In genomic region chr9:63031011-63031782, GRCm38 (mm10) we compare ENCODE assay signal across 8 mouse cellular contexts. TPM values are rescaled to one million over a fixed set of nuclear protein-coding genes. Genes with fewer than 3 reads are reported as not detected.
A peak's percentile ranks its signal among the peaks of the same experiment; 100 is the strongest.
DNase-seq lines count a peak whose midpoint lies in the region; ATAC-seq and TF ChIP-seq lines count a peak whose summit lies in the region.

No protein-coding gene starts in this region.

- peak overlapping the region; percentile 40; the same call in 1 of the 2 replicates for H3K27ac ChIP-seq in embryonic facial prominence, embryonic 14.5 days (replicated peaks; ENCODE audit: low read depth, low read length)
- peak overlapping the region; percentile 40; the same call in 1 of the 2 replicates for H3K27ac ChIP-seq in stomach, postnatal 0 days (replicated peaks)
- no peak overlapping the region for H3K27ac ChIP-seq in thymus, adult 2 months (ENCODE audit: control insufficient read depth, insufficient read depth, low read length)

- no peak for TF ChIP-seq POLR2A in thymus, adult 2 months (IDR thresholded peaks at IDR 0.05; ENCODE audit: control insufficient read depth, extremely low read depth, insufficient read depth, low read length, poor library complexity)

- TF ChIP-seq EP300 in stomach, postnatal 0 days (optimal IDR thresholded peaks at IDR 0.05) = no peak

- H3K79me2 ChIP-seq in C2C12 (ENCODE audit: control insufficient read depth, insufficient read depth) = no peaks in the 10 kb centered on the region

- H3K36me3 ChIP-seq in C2C12 (ENCODE audit: control insufficient read depth, insufficient read depth) = no peaks in the 10 kb centered on the region
- no peaks in the 10 kb centered on the region for H3K36me3 ChIP-seq in embryonic facial prominence, embryonic 14.5 days (ENCODE audit: control insufficient read depth, insufficient read depth, low read length)
- H3K36me3 ChIP-seq in stomach, postnatal 0 days (ENCODE audit: control insufficient read depth, insufficient read depth, low read length) = no peaks in the 10 kb centered on the region
- H3K36me3 ChIP-seq in thymus, adult 2 months (ENCODE audit: control insufficient read depth, insufficient read depth, low read length) = no peaks in the 10 kb centered on the region

- 34% methylated on average over 13 of the region's 13 CpGs for WGBS in embryonic facial prominence, embryonic 14.5 days
- 30% methylated on average over 13 of the region's 13 CpGs for WGBS in stomach, postnatal 0 days
- WGBS in thymus, adult 2 months = 47% methylated on average over 13 of the region's 13 CpGs

- DNase-seq in adipocyte (ENCODE audit: low spot score) = peak; percentile 85
- DNase-seq in embryonic facial prominence, embryonic 14.5 days (ENCODE audit: low spot score) = peak; percentile 83
- peak; percentile 8 to 43 for DNase-seq in kidney, adult 8-10 months
- peak; percentile 86 for DNase-seq in lung, postnatal 14 days
- DNase-seq in stomach, postnatal 0 days (ENCODE audit: low spot score) = peak; percentile 43
- no peak for DNase-seq in retina, embryonic 14.5 days (ENCODE audit: low spot score)
- no peak for DNase-seq in thymus, adult 2 months

- no peaks in the 10 kb centered on the region for H3K79me3 ChIP-seq in C2C12 (ENCODE audit: low read depth)

- no peak for TF ChIP-seq CTCF in C2C12 (IDR thresholded peaks at IDR 0.05; ENCODE audit: control insufficient read depth, insufficient read depth, insufficient read length)
- TF ChIP-seq CTCF in stomach, postnatal 0 days (IDR thresholded peaks at IDR 0.05; ENCODE audit: low read depth) = no peak
- TF ChIP-seq CTCF in thymus, adult 2 months (IDR thresholded peaks at IDR 0.05; ENCODE audit: borderline replicate concordance, control insufficient read depth, extremely low read depth, insufficient read depth, low read length, poor library complexity) = no peak

- no peak overlapping the region for H3K9ac ChIP-seq in embryonic facial prominence, embryonic 14.5 days (ENCODE audit: low read depth, low read length)
- no peak overlapping the region for H3K9ac ChIP-seq in stomach, postnatal 0 days (ENCODE audit: low read length)

- H3K27me3 ChIP-seq in C2C12 (ENCODE audit: control insufficient read depth, insufficient read depth, insufficient read length) = no peaks in the 10 kb centered on the region
- no peaks in the 10 kb centered on the region for H3K27me3 ChIP-seq in embryonic facial prominence, embryonic 14.5 days (replicated peaks; ENCODE audit: control insufficient read depth, insufficient read depth, low read length)
- H3K27me3 ChIP-seq in stomach, postnatal 0 days (ENCODE audit: control insufficient read depth, insufficient read depth, low read length) = no peaks in the 10 kb centered on the region
- H3K27me3 ChIP-seq in thymus, adult 2 months (ENCODE audit: control insufficient read depth, insufficient read depth, low read length) = no peaks in the 10 kb centered on the region; the same call in 1 of the 2 replicates

- no peak overlapping the region for H3K4me3 ChIP-seq in C2C12 (ENCODE audit: insufficient read depth, poor library complexity, severe bottlenecking)
- no peak overlapping the region for H3K4me3 ChIP-seq in embryonic facial prominence, embryonic 14.5 days (ENCODE audit: low read depth, low read length)
- 0 out of 2 replicates have a peak overlapping the region, but pooled peaks have one; percentile 4 for H3K4me3 ChIP-seq in stomach, postnatal 0 days (ENCODE audit: low read depth, low read length)
- no peak overlapping the region for H3K4me3 ChIP-seq in thymus, adult 2 months (ENCODE audit: control insufficient read depth, insufficient read depth, low read length)

- no peaks in the 10 kb centered on the region for H3K9me3 ChIP-seq in embryonic facial prominence, embryonic 14.5 days (ENCODE audit: control insufficient read depth, low read length)
- no peaks in the 10 kb centered on the region for H3K9me3 ChIP-seq in stomach, postnatal 0 days (ENCODE audit: control insufficient read depth, low read length)

- peak overlapping the region; percentile 37; the same call in 1 of the 2 replicates for H3K4me2 ChIP-seq in embryonic facial prominence, embryonic 14.5 days (ENCODE audit: low read depth, low read length)
- peak overlapping the region; percentile 40 for H3K4me2 ChIP-seq in stomach, postnatal 0 days (replicated peaks; ENCODE audit: low read depth)

- H3ac ChIP-seq in C2C12 (ENCODE audit: control insufficient read depth, insufficient read length, low read depth) = no peak overlapping the region

- peaks cover 8% of the 10 kb centered on the region for H3K4me1 ChIP-seq in embryonic facial prominence, embryonic 14.5 days (ENCODE audit: control insufficient read depth, insufficient read depth, low read length)
- peaks cover 5% of the 10 kb centered on the region; the same call in 1 of the 2 replicates for H3K4me1 ChIP-seq in stomach, postnatal 0 days (replicated peaks; ENCODE audit: control insufficient read depth, insufficient read depth)
- H3K4me1 ChIP-seq in thymus, adult 2 months (replicated peaks; ENCODE audit: control insufficient read depth, insufficient read depth, low read length) = no peaks in the 10 kb centered on the region

- ATAC-seq in embryonic facial prominence, embryonic 14.5 days (ENCODE audit: low read depth) = peak; percentile 74
- peak; percentile 63; the same call in 1 of the 2 replicates for ATAC-seq in stomach, postnatal 0 days (ENCODE audit: low FRiP score, low TSS enrichment)

TF ChIP-seq in C2C12, 6 proteins besides CTCF, POLR2A, EP300 and RAD21:
- no peak for TF ChIP-seq MYOD1 (IDR thresholded peaks at IDR 0.05; ENCODE audit: control insufficient read depth, insufficient read length, low read depth)
- no peak for TF ChIP-seq MAX (IDR thresholded peaks at IDR 0.05)
- TF ChIP-seq CEBPB (IDR thresholded peaks at IDR 0.05; ENCODE audit: low read depth) = peak; percentile 92
- TF ChIP-seq USF1 (IDR thresholded peaks at IDR 0.05; ENCODE audit: low read depth) = no peak
- no peak for TF ChIP-seq FOSL1 (IDR thresholded peaks at IDR 0.05; ENCODE audit: insufficient read depth, low read length, poor library complexity, severe bottlenecking)
- no peak for TF ChIP-seq MYOG (IDR thresholded peaks at IDR 0.05; ENCODE audit: control insufficient read depth, extremely low read depth, insufficient read length)

RNA-seq across cellular contexts. Expression of gene Pias1, which starts 43.5 kb away (rescaled TPM):
- 5.2 TPM for polyA plus RNA-seq in C2C12 (2012; fragmentation: generic; extraction: Trizol)
- 47.2 and 49.5 TPM in 2 replicates for polyA plus RNA-seq in embryonic facial prominence, embryonic 14.5 days (2014; fragmentation: Nextera tagmentation; extraction: Ambion mirVana)
- 28.0 and 28.4 TPM in 2 replicates for polyA plus RNA-seq in stomach, postnatal 0 days (2015; fragmentation: Nextera tagmentation; extraction: Ambion mirVana)
- polyA plus RNA-seq in thymus, adult 2 months (2012; rRNA removed) = 60.9 and 64.3 TPM in 2 replicates

Comparison
In these comparisons a context has a peak if more than half of its experiments do, and no peak if none do; other contexts are left out.
1. DNase-seq: peak in adipocyte (single experiment), embryonic facial prominence, embryonic 14.5 days (single experiment), kidney, adult 8-10 months (2 of 2), lung, postnatal 14 days (single experiment) and stomach, postnatal 0 days (single experiment); none in retina, embryonic 14.5 days (single experiment) and thymus, adult 2 months (single experiment).